Mouse (Mus musculus): Measurements from ENCODE around the gene Cxcl17. TPM values are rescaled to one million over a fixed set of nuclear protein-coding genes. Genes with fewer than 3 reads are reported as not detected.

Gene Cxcl17
- polyA plus RNA-seq, 1 experiment from 2014 or later: 0.40 TPM

DNA sequence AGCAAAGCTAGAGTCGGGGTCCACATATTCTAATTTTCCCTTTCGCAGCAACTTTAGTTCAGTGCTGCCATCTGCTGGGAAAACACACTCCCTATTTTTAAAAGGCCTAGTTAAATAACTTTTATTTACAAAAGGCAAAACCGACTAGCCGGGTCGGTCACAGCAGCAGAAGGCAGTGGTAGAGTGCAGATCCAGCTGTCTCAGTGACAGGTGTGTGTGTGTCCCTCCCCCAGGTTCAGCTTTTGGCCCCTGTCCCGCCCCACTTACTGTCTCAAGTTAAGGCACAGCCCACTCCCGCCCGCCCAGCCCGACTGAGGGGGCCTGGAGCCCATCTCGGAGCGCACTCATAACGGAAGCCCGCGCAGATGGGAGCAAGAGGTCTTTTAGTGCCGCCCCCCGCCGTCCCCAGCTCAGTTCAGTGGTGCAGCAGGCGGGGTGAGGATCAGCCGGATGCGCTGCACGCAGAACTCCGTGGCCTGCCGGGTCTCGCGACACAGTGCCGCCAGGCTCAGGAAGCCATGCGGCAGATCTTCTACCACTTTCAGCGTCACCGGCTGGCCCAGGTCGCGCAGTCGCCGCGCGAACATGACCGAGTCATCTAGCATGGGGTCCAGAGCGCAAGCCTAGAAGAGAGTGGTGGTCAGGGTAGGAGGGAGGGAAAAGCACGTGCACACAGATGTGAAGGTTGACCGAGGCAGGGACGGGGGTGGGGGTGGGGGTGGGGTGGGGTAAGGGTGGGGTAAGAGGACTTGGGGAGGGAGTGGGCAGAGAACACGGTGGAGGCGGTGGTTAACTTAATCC, 32.9 kb downstream of the Cxcl17 start:
- no peaks in the 10 kb centered on the region for H3K27me3 ChIP-seq (replicated peaks)
- peak overlapping the region; percentile 85 for H3K4me2 ChIP-seq
- H3K27ac ChIP-seq (replicated peaks): peak overlapping the region; percentile 66
- 1% methylated on average over 42 of the region's 42 CpGs for WGBS
- H3K36me3 ChIP-seq: peaks cover 36% of the 10 kb centered on the region
- H3K9ac ChIP-seq: peak overlapping the region; percentile 85
- peak; percentile 38; the same call in 1 of the 2 replicates for ATAC-seq (ENCODE audit: extremely low read depth, insufficient number of reproducible peaks, low FRiP score, low TSS enrichment)
- H3K9me3 ChIP-seq: no peaks in the 10 kb centered on the region
- peak overlapping the region; percentile 55 for H3K4me3 ChIP-seq
- H3K4me1 ChIP-seq: peaks cover 30% of the 10 kb centered on the region

DNA sequence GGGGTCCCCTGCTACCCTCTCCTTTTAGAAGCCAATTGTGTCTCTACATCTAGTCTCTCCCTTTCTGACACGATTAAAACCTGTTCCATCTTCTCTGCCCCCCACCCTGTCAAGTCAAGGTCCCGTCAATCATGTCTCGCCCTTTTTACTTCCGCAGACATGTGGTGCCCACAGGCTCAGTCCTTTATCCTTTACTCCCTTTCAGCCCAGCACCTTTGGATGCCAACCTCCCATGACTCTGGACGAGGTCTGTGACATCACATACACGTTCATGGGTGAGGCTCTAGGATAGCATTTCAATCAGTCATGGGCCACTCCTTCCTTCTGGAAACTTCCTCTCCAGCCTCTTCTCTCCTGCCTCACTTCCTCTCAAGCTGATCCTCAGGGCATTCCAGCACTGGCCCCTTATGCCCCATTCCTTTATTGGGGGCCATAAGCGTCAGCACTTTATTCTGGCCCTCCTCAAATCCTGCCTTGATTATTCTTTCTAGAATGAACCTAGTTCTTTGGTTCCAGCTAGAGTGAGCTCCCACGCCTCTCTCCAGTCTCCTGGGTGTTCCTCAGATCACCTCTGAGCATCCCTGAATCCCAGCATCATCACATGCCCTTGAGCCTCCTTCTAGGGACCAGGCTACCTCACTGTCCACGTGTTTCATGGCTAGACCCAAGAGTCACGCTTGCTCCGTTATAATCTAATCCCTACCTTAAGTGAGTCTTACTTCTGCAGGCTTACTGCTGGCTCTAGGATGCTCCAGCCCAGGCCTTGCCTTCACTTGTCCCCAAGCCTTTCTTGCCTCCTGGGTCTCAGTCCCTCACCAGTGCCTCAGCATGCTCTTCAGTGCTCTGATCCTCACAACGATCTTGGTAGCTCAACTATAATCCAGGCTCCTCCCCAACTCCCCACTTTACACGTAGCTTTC, 34.2 kb downstream of the Cxcl17 start:
- WGBS: 79% methylated on average over 13 of the region's 13 CpGs
- H3K4me2 ChIP-seq: no peak overlapping the region
- H3K27ac ChIP-seq (replicated peaks): no peak overlapping the region
- no peak overlapping the region for H3K4me3 ChIP-seq
- peaks cover 30% of the 10 kb centered on the region for H3K4me1 ChIP-seq
- ATAC-seq (ENCODE audit: extremely low read depth, insufficient number of reproducible peaks, low FRiP score, low TSS enrichment): no peak
- no peak overlapping the region for H3K9ac ChIP-seq
- peaks cover 23% of the 10 kb centered on the region for H3K36me3 ChIP-seq
- no peaks in the 10 kb centered on the region for H3K27me3 ChIP-seq (replicated peaks)
- no peaks in the 10 kb centered on the region for H3K9me3 ChIP-seq

DNA sequence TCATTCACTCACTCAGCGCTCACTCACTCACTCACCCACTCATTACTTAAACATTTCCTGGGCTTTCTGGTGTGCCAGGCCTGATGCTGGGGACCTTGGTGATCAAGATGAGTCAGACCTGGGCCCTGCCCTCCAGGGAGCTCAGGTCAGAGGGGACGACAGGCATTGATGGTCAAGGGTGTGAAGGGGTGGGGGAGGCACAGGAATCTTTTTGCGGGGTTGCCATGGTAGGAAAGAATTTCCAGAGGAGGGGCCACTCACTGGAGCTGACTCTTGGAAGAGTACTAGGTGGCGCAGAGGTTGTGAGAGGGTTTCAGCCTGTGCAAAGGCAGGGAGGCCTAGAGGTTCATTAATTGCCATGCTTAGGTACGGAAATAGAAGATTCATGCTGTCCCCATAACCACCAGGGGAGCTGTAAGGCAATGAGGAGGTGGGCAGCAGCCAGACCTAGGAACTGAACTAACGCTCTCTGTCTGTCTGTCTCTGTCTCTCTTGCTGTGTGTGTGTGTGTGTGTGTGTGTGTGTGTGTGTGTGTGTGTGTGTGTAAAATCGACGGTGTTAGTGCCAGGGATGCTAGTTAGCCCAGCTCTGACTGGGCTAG, 35.5 kb downstream of the Cxcl17 start:
- no peak overlapping the region for H3K27ac ChIP-seq (replicated peaks)
- peaks cover 10% of the 10 kb centered on the region for H3K36me3 ChIP-seq
- WGBS: 30% methylated on average over 8 of the region's 8 CpGs
- no peak for ATAC-seq (ENCODE audit: extremely low read depth, insufficient number of reproducible peaks, low FRiP score, low TSS enrichment)
- peak overlapping the region; percentile 49 for H3K4me3 ChIP-seq
- no peaks in the 10 kb centered on the region for H3K9me3 ChIP-seq
- H3K4me2 ChIP-seq: peak overlapping the region; percentile 68
- H3K9ac ChIP-seq: peak overlapping the region; percentile 68
- H3K27me3 ChIP-seq (replicated peaks): no peaks in the 10 kb centered on the region
- H3K4me1 ChIP-seq: peaks cover 30% of the 10 kb centered on the region

DNA sequence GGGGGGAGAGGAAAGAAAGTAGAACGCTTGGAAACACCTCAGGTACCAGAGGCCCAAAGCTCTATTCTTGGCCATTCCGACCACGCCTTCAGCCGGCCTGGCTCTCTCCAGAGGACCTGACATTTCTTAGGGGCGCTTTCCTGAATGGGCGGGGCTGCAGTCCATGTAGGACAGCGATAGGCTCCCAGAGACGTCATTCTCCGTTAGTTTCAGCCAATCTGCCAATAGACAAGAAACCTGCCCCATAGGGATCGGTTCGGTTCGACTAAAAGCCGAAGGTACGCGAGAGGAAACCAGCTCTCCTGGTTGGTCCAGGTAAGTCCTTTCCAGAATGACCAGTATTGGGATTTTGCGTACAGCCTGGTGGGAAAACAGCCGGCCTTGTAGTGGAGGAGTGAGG, 36.1 kb downstream of the Cxcl17 start:
- peak overlapping the region; percentile 16; the same call in 1 of the 2 replicates for H3K27ac ChIP-seq (replicated peaks)
- no peaks in the 10 kb centered on the region; the same call in 1 of the 2 replicates for H3K27me3 ChIP-seq (replicated peaks)
- WGBS: 2% methylated on average over 17 of the region's 17 CpGs
- ATAC-seq (ENCODE audit: extremely low read depth, insufficient number of reproducible peaks, low FRiP score, low TSS enrichment): peak; percentile 53; the same call in 1 of the 2 replicates
- peaks cover 4% of the 10 kb centered on the region; the same call in 1 of the 2 replicates for H3K36me3 ChIP-seq
- H3K9me3 ChIP-seq: no peaks in the 10 kb centered on the region
- H3K4me1 ChIP-seq: peaks cover 30% of the 10 kb centered on the region
- H3K4me3 ChIP-seq: peak overlapping the region; percentile 49
- H3K9ac ChIP-seq: peak overlapping the region; percentile 68
- peak overlapping the region; percentile 68 for H3K4me2 ChIP-seq

DNA sequence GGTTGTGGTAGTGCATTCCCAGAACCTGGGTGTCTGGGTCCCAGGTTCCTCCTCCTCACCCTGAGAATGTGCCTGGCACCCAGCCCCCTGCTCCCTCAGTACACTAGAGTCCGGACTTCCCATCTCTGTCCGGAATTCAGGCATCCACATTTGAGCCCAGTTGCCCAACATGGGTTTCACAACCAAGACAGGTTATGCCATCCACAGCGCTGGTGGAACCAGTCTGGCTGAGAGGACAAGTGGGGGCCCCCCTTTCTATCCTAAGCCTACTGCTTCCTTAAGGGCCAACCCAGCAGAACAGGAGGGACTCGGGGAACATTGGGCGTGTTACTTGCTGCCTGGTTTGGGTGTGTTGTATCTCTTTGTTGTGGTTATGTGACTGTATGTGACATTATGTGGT, 40.2 kb downstream of the Cxcl17 start:
- no peak for ATAC-seq (ENCODE audit: extremely low read depth, insufficient number of reproducible peaks, low FRiP score, low TSS enrichment)
- Histone ChIP-seq H3K27ac (replicated peaks) (no peak overlapping the region), H3K4me2 (no peak overlapping the region), H3K36me3 (no peaks in the 10 kb centered on the region), H3K9me3 (no peaks in the 10 kb centered on the region), H3K27me3 (replicated peaks) (peaks cover 35% of the 10 kb centered on the region), H3K4me3 (no peak overlapping the region), H3K9ac (no peak overlapping the region), H3K4me1 (peaks cover 18% of the 10 kb centered on the region)
- WGBS: 82% methylated on average over 5 of the region's 5 CpGs

DNA sequence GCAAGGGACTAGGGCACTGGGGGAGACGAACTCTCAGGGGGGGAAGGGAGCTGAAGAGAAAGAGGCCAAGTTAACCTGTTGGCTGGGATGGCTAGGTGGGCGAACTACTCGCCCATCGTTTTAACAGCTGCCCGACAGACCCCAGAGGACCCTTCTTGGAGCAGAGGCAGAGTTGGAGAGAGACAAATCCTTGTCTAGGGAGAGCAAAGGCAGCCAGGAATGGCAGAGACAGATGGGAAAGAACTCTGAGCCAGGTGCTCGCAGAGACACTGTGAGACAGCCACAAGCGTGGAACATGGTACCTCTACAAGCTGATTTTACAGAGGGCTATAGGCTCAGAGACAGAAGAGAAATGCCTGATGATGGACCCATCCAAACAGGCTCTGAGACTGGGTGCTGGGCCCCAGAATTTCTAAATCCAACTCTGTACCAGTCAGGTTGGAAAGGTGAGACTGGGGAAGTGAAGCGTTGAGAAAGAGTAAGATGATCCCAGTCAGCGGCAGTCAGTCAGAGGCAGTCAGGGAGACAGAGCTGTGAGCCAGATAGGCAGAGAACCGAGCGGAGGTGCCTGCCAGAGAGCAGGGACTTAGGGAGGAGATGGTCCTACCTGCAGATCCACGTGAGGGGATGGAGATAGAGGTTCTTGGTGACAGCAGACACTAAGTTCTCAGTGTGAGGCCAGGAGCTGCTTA, 43.5 kb downstream of the Cxcl17 start, which contains the start of gene Cnfn:
TSS of gene Cnfn (minus strand) at position 667 of the 692 bp plus-strand sequence.
- H3K9ac ChIP-seq: no peak within 1 kb of the TSS
- no peaks in the 10 kb centered on the region for H3K9me3 ChIP-seq
- 43% methylated on average over 12 of the region's 12 CpGs for WGBS
- peaks cover 63% of the 10 kb centered on the region for H3K27me3 ChIP-seq (replicated peaks)
- H3K27ac ChIP-seq (replicated peaks): no peak within 1 kb of the TSS
- peaks cover 5% of the 10 kb centered on the region for H3K36me3 ChIP-seq
- H3K4me3 ChIP-seq: no peak within 1 kb of the TSS
- ATAC-seq (ENCODE audit: extremely low read depth, insufficient number of reproducible peaks, low FRiP score, low TSS enrichment): no peak
- H3K4me1 ChIP-seq: peaks cover 9% of the 10 kb centered on the region; the same call in 1 of the 2 replicates
- no peak within 1 kb of the TSS for H3K4me2 ChIP-seq

DNA sequence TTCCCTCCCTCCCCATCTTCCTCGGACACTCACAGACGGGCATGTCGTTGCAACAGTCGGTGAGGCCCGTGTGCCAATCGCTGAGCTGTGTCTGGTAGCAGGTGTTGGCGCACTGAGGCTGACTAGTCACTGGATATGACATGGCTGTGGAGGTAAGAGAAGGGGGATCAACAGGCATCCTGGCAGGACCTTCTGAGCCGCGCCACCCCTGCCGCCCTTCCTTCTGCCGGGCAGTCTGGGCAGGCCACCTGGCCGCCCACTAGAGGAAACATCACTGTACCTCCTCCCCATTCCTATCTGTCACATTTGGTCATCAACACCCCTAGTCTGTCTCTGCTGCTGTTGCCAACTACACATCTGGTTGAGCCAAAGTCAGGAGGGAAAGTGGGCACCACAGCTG, 44.4 kb downstream of the Cxcl17 start:
- H3K4me2 ChIP-seq: 0 out of 2 replicates have a peak overlapping the region, but pooled peaks have one; percentile 49
- H3K27ac ChIP-seq (replicated peaks): no peak overlapping the region
- no peak for ATAC-seq (ENCODE audit: extremely low read depth, insufficient number of reproducible peaks, low FRiP score, low TSS enrichment)
- WGBS: 21% methylated on average over 12 of the region's 12 CpGs
- H3K9ac ChIP-seq: no peak overlapping the region
- no peak overlapping the region for H3K4me3 ChIP-seq
- H3K27me3 ChIP-seq (replicated peaks): peaks cover 63% of the 10 kb centered on the region
- no peaks in the 10 kb centered on the region for H3K9me3 ChIP-seq
- peaks cover 9% of the 10 kb centered on the region; the same call in 1 of the 2 replicates for H3K4me1 ChIP-seq
- H3K36me3 ChIP-seq: peaks cover 14% of the 10 kb centered on the region

DNA sequence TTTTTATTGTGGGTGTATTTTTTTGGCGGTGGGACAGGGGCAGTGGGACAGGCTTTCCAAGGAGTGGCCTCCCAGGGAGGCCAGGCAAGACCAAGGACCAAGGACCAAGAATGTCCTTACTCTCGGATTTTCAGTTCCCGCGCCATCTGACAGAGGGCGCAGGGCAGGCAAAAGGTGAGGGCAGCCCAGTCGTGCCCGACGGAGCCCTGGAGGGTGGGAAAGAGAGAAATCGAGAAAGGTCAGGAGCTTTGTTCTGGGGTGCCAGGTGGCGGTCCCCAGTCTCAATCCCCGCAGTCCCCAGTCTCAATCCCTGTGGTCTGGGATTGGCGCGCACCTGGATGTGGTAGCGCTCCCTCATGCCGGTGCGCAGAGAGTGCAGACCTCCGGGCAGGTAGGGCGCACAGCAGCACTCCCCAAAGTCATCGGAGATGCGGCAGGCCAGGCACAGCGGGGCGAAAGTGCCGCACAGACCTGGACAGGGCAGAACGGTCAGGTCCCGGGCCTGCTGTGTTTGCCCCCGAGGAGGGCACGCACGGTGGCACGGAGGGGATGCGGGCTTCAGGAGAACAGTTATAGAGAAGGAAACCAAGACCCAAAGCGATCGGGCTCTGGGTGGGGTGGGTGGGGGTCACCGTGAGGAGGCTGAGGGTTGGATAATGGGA, 44.9 kb downstream of the Cxcl17 start:
- 3% methylated on average over 33 of the region's 33 CpGs for WGBS
- H3K4me2 ChIP-seq: peak overlapping the region; percentile 49
- H3K4me1 ChIP-seq: peaks cover 9% of the 10 kb centered on the region; the same call in 1 of the 2 replicates
- H3K36me3 ChIP-seq: peaks cover 20% of the 10 kb centered on the region
- H3K4me3 ChIP-seq: peak overlapping the region; percentile 24
- H3K27ac ChIP-seq (replicated peaks): no peak overlapping the region
- H3K9me3 ChIP-seq: no peaks in the 10 kb centered on the region
- peaks cover 63% of the 10 kb centered on the region for H3K27me3 ChIP-seq (replicated peaks)
- ATAC-seq (ENCODE audit: extremely low read depth, insufficient number of reproducible peaks, low FRiP score, low TSS enrichment): no peak
- H3K9ac ChIP-seq: peak overlapping the region; percentile 33

DNA sequence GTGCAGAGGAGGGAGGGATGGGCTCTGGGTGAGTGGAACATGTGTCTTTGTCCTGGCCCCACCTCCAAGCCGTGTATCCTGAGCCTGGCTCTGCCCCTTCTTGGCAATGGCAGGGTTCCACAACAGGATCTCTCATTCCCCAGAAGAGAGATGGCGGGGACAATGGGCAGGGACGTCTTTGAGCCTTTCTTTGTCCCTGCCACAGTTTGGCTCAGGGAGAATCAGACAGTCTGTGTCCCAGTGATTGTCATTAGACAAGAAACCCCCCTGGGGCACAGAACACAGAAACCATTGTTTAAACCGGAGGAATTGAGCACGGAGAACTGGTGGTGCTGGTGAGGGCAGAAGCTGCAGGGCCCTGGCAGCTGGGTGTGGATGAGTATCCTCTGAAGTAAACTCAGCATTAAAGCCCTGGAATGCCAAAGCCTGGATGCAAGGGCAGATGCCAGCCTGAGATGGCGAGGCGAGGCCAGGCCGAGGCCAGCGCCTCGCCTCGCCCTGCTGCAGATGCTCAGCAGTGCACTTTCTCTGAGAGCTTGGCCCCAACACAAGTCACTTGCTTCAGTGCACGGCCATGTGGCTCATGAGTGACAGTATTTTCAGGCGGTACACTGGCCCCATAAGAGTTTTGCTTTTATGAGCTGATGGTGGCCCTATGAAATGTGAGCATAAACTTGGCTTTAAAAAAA, 46.6 kb downstream of the Cxcl17 start:
- 48% methylated on average over 13 of the region's 13 CpGs for WGBS

DNA sequence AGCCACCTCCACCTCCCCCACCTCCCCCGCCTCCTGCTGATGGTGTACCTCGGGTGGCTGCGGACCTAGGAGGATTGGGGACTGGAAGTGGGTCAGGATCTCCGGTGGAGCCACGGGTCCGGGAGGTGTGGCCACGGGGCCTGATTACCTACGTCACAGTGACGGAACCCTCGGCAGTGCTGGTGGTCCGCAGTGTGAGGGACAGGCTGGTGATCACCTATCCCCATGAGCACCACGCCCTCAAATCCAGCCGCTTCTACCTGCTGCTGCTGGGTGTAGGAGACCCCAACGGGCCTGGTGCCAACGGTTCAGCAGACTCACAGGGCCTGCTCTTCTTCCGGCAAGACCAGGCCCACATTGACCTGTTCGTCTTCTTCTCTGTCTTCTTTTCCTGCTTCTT, 49.1 kb downstream of the Cxcl17 start:
- WGBS: 89% methylated on average over 17 of the region's 17 CpGs
- Histone ChIP-seq H3K36me3 (peaks cover 55% of the 10 kb centered on the region), H3K9me3 (no peaks in the 10 kb centered on the region), H3K4me2 (no peak overlapping the region), H3K4me1 (peaks cover 13% of the 10 kb centered on the region), H3K9ac (no peak overlapping the region), H3K27me3 (replicated peaks) (peaks cover 39% of the 10 kb centered on the region), H3K27ac (replicated peaks) (no peak overlapping the region), H3K4me3 (no peak overlapping the region)
- ATAC-seq (ENCODE audit: extremely low read depth, insufficient number of reproducible peaks, low FRiP score, low TSS enrichment): no peak

More for the DNA sequence above, 46.6 kb downstream of the Cxcl17 start:
- Histone ChIP-seq H3K27me3 (replicated peaks) (peaks cover 63% of the 10 kb centered on the region), H3K9me3 (no peaks in the 10 kb centered on the region), H3K4me3 (no peak overlapping the region), H3K4me2 (no peak overlapping the region), H3K27ac (replicated peaks) (no peak overlapping the region), H3K4me1 (peaks cover 9% of the 10 kb centered on the region; the same call in 1 of the 2 replicates), H3K9ac (no peak overlapping the region), H3K36me3 (peaks cover 31% of the 10 kb centered on the region)
- no peak for ATAC-seq (ENCODE audit: extremely low read depth, insufficient number of reproducible peaks, low FRiP score, low TSS enrichment)

All from heart, embryonic 13.5 days (tissue).